Mouse (Mus musculus) left cerebral cortex, adult 2 months (tissue): ENCODE measurements at regions not wholly inside any gene's neighbourhood (a gene's known extent, or its start where the extent isn't known, plus 50 kb on each side); places are given as distances from the start of the nearest gene placed in this dataset.

Source experiments
- DNase-seq, 2 experiments: peaks; one replicate each; pipeline ENCODE4 v3.0.0; 2021 to 2022; ENCODE audit warnings: low spot score in 2 of 2, mixed read lengths in 1 of 2; ENCODE audit errors: extremely low spot score in 1 of 2
- H3K27ac ChIP-seq: fragments of 200-600 bp; 2 replicates; pipeline ENCODE4 v1.8.1; 2022
- H3K4me3 ChIP-seq: fragments of 200-600 bp; 2 replicates; pipeline ENCODE4 v1.8.1; 2022
- CTCF ChIP-seq: fragments of 200-600 bp; IDR thresholded peaks from 2 replicates; pipeline ENCODE4 v1.8.1; 2022; ENCODE audit warnings: antibody characterized with exemption, mild to moderate bottlenecking, moderate library complexity
- intact Hi-C: fragments of 180-260 bp; cut with DNase I; formaldehyde crosslinking; loops from one replicate; pipeline ENCODE4 v1.15.1; 2025

GRCm38 (mm10) chr1:39102989-39103910, 90.3 kb upstream of the Npas2 start:
- no peak for TF ChIP-seq CTCF
- Histone ChIP-seq H3K27ac (peak overlapping the region; percentile 93), H3K4me3 (no peak overlapping the region)
- peak in 1 of 2 experiments; percentile 26 for DNase-seq
- intact Hi-C loops = no loop called here

DNA sequence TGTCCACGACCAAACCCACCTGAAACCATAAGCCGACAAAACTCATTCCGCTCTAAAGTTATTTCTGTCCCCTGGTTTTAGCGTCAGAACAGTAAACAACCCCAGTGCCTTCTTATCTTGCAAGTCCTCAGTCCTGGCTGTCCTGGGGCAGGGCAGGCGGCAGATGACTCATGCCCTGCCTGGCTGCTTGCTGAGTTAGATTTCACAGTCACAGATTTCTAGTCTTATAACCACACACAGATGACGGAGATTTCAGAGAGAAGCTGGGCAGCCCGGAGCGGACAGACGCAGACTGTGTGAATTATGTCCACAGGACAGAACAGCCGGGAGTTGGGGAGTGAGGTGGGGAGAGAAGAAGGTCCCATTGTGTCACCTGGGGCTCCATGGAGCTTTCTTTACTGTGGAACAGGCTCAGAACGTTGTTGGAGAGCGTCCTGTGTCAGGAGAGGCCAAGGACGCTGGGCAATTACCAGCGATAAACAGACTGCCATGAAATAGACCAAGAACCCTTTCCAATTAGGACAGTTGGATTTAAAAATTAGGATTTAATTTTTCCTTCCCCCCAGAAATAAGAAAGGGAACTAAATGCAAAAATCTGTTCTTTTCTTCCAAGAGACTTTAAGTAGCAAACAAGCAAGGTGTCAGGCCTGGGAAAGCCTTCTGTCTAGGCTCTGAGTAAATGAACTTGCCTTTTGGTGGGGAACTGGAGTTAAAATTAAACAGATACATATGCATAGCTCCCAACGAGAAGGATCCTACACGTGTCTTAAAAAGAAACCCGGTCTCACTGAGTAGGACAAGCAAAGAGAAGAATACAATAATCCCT, 87.8 kb upstream of the Npas2 start:
- TF ChIP-seq CTCF = no peak
- intact Hi-C loops = no loop called here
- peak overlapping the region; percentile 87 for H3K27ac ChIP-seq
- no peak for DNase-seq
- H3K4me3 ChIP-seq = no peak overlapping the region

DNA sequence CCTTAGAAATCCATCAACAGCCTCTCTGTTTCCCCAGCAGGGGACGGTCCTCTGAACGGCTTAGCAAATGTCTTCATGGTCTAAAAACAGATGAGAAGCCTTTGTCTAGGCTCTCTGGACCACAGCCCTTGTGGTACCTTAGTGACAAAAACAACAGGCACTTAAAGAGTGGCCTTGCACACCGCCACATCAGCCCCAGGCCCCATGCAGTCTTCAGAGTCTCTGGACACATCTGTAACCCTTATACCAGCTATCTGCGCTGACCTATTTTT, 87.2 kb upstream of the Npas2 start:
- intact Hi-C loops = no loop called here
- Histone ChIP-seq H3K27ac (peak overlapping the region; percentile 87), H3K4me3 (no peak overlapping the region)
- TF ChIP-seq CTCF = peak; percentile 39
- no peak for DNase-seq

DNA sequence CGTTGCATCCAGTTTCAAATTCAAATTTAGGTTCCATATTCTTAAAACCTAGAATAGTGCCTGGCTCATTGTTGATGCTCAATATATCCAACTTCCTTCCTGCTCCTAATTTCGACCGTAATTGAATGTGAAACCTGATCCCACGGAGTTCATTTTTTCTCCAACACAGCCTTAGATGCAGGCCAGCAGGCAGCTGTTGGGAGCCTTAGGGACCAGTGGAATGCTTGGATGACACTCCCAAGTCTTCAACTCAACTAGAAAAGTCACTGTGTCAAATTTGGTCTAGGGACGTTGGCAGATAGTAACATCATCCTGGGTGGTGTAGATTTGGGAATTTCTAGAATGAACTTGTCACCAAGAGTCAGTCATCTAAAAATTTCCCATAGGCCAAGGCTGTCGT, 86.9 kb upstream of the Npas2 start:
- no peak for TF ChIP-seq CTCF
- peak overlapping the region; percentile 87 for H3K27ac ChIP-seq
- no peak for DNase-seq
- H3K4me3 ChIP-seq = no peak overlapping the region
- intact Hi-C loops = no loop called here

GRCm38 (mm10) chr1:39116319-39116718, 77.2 kb upstream of the Npas2 start:
- H3K4me3 ChIP-seq = no peak overlapping the region
- DNase-seq = no peak
- no peak for TF ChIP-seq CTCF
- intact Hi-C loops = no loop called here
- no peak overlapping the region for H3K27ac ChIP-seq

GRCm38 (mm10) chr1:39122316-39123015, 71.1 kb upstream of the Npas2 start:
- Histone ChIP-seq H3K4me3 (no peak overlapping the region), H3K27ac (no peak overlapping the region)
- intact Hi-C loops = no loop called here
- no peak for TF ChIP-seq CTCF
- DNase-seq = no peak

DNA sequence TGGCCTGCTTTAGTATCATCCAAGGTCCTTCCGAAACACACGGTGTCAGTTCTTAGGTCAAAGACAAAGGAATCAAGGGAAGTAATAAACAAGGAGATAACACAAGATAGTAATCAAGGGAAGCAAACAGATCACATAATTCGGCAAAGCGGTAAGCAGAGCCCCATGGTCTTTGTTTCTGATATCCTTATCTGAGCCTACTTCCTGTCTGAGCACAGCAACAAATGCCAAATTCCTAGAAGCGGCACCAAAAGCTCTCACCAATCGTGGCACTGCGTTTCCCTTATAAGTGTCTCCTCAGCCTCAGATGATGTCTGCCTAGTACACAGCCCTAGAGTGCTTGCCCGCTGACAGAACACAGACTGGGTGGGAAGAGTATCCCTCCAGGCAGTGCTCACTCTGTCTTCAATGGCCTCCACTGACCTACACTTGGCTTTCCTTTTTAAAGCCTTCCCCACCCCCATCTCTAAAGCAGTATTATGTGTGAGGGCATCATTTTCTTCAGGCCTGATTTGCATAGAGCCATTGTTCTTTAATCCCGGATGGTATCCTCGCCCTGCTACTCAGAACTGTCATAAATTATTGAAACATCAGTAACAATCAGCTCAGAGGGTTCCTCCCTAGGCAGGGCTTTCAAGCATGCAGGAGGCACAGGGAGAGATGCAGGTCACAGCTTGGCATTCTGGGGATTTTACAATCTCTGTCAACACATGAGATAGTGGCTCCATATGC, 70.3 kb upstream of the Npas2 start:
- no peak for DNase-seq
- intact Hi-C loops = no loop called here
- no peak for TF ChIP-seq CTCF
- Histone ChIP-seq H3K4me3 (no peak overlapping the region), H3K27ac (no peak overlapping the region)

- intact Hi-C loops = no loop called here
- H3K27ac ChIP-seq = no peak overlapping the region
- TF ChIP-seq CTCF = no peak
- DNase-seq = no peak
- H3K4me3 ChIP-seq = no peak overlapping the region
Measured at GRCm38 (mm10) chr1:39123813-39124146, 69.8 kb upstream of the Npas2 start.

GRCm38 (mm10) chr1:39134521-39134920, 59.0 kb upstream of the Npas2 start:
- Histone ChIP-seq H3K4me3 (no peak overlapping the region), H3K27ac (no peak overlapping the region)
- no peak for DNase-seq
- intact Hi-C loops = no loop called here
- no peak for TF ChIP-seq CTCF

DNA sequence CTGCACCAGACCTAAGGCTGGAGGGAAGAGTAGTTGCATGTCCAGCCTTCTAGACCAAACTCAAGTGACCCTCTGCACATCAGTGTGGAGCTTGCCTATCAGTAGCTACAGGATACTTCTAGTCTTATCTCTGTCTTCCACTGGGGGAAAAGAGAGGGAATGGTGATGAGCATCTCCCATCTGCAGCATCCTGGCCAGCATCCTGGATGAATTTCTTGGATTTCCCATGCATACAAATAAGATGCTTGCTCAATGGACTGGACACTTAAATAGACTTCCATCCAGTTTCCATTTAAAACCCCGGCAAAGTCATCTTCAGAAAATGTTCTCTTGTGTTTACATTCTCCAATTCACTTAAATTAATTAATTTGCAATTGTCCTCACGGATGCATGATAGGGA, 50.5 kb upstream of the Npas2 start:
- no peak overlapping the region for H3K4me3 ChIP-seq
- no peak; the same call in 1 of the 2 replicates for TF ChIP-seq CTCF
- no peak for DNase-seq
- H3K27ac ChIP-seq = no peak overlapping the region
- intact Hi-C loops = no loop called here

- TF ChIP-seq CTCF = no peak
- Histone ChIP-seq H3K27ac (0 out of 2 replicates have a peak overlapping the region, but pooled peaks have one; percentile 11), H3K4me3 (no peak overlapping the region)
- DNase-seq = no peak
- intact Hi-C loops = no loop called here
Measured at GRCm38 (mm10) chr1:39143626-39144025, 49.9 kb upstream of the Npas2 start.
